Mouse (Mus musculus) lung, postnatal 0 days (tissue): Measurements from ENCODE around the gene Ppp6r2. TPM values are rescaled to one million over a fixed set of nuclear protein-coding genes. Genes with fewer than 3 reads are reported as not detected.
A peak's percentile ranks its signal among the peaks of the same experiment; 100 is the strongest.

Source experiments
- ATAC-seq: fragments of 200-750 bp; cut with Nextera tagmentation; 2 replicates; pipeline ENCODE4 v1.8.0; 2017; ENCODE audit warnings: moderate library complexity
- DNase-seq: peaks from one replicate; pipeline ENCODE4 v3.0.0-alpha.2; 2016; ENCODE audit warnings: low spot score
- H3K27ac ChIP-seq: fragments of 300-500 bp; sonication (generic); 2 replicates; pipeline ENCODE4 v1.5.1; 2014; ENCODE audit warnings: antibody characterized with exemption, mild to moderate bottlenecking, low read length, mixed read lengths
- H3K27me3 ChIP-seq: fragments of 300-500 bp; sonication (generic); replicated peaks from 2 replicates; pipeline ENCODE4 v1.6.1; 2014; ENCODE audit warnings: low read length, mixed read lengths; ENCODE audit not compliant: insufficient read depth
- H3K36me3 ChIP-seq: fragments of 300-500 bp; sonication (generic); 2 replicates; pipeline ENCODE4 v1.6.1; 2014; ENCODE audit warnings: low read length, mixed read lengths; ENCODE audit not compliant: insufficient read depth
- H3K4me1 ChIP-seq: fragments of 300-500 bp; sonication (generic); 2 replicates; pipeline ENCODE4 v1.6.1; 2014; ENCODE audit warnings: antibody characterized with exemption, low read depth, low read length, mixed read lengths; ENCODE audit not compliant: insufficient read depth
- H3K4me2 ChIP-seq: fragments of 300-500 bp; sonication (generic); replicated peaks from 2 replicates; pipeline ENCODE4 v1.6.1; 2014; ENCODE audit warnings: low read depth, mild to moderate bottlenecking, low read length, moderate library complexity, mixed read lengths
- H3K4me3 ChIP-seq: fragments of 300-500 bp; sonication (generic); 2 replicates; pipeline ENCODE4 v1.5.1; 2014; ENCODE audit warnings: low read depth, low read length
- H3K9ac ChIP-seq: fragments of 300-500 bp; sonication (generic); replicated peaks from 2 replicates; pipeline ENCODE4 v1.6.1; 2014; ENCODE audit warnings: low read depth, mild to moderate bottlenecking
- H3K9me3 ChIP-seq: fragments of 300-500 bp; sonication (generic); 2 replicates; pipeline ENCODE4 v1.6.1; 2016; ENCODE audit warnings: low read length, mixed read lengths
- CTCF ChIP-seq: IDR thresholded peaks from 2 replicates; pipeline ENCODE4 v1.5.1; 2016; ENCODE audit warnings: antibody characterized with exemption, mild to moderate bottlenecking
- EP300 ChIP-seq: IDR thresholded peaks from 2 replicates; pipeline ENCODE4 v1.6.1; 2016; ENCODE audit warnings: antibody characterized with exemption, mild to moderate bottlenecking, control low read depth
- WGBS: fragments of 180-500 bp; shearing (Covaris S2); extraction: QIAGEN DNeasy Blood & Tissue Kit; methylation state at CpG from one replicate; pipeline ENCODE4 v1.1.7; 2014; 5-methylcytosine and 5-hydroxymethylcytosine counted together
- polyA plus RNA-seq: library from polyadenylated mRNA; unstranded; fragments of >200 nt; fragmentation: Nextera tagmentation; extraction: Ambion mirVana; gene quantifications from 2 replicates; pipeline ENCODE4 v1.2.1, GENCODE M21; 2015

Ppp6r2 gene
- polyA plus RNA-seq, 1 experiment from 2014 or later = 22.7 TPM

- Histone ChIP-seq H3K27ac (peak overlapping the region; percentile 71), H3K9ac (no peak overlapping the region), H3K27me3 (no peaks in the 10 kb centered on the region), H3K4me2 (peak overlapping the region; percentile 81; the same call in 1 of the 2 replicates), H3K9me3 (no peaks in the 10 kb centered on the region), H3K4me3 (no peak overlapping the region), H3K4me1 (peaks cover 36% of the 10 kb centered on the region), H3K36me3 (no peaks in the 10 kb centered on the region)
- 43% methylated on average over 10 of the region's 10 CpGs for WGBS
- ATAC-seq (no peak), DNase-seq (peak; percentile 25)
- TF ChIP-seq CTCF (peak; percentile 34), EP300 (0 out of 2 replicates have a peak, but pooled peaks have one; percentile 21)
Observed at GRCm38 (mm10) chr15:89181561-89182270, 29.6 kb upstream of the Ppp6r2 start.

- Histone ChIP-seq H3K27ac (no peak overlapping the region), H3K4me2 (no peak overlapping the region), H3K4me1 (peaks cover 30% of the 10 kb centered on the region), H3K36me3 (no peaks in the 10 kb centered on the region), H3K4me3 (no peak overlapping the region), H3K27me3 (no peaks in the 10 kb centered on the region), H3K9ac (no peak overlapping the region), H3K9me3 (no peaks in the 10 kb centered on the region)
- ATAC-seq = 0 out of 2 replicates have a peak, but pooled peaks have one; percentile 2
- peak; percentile 82 for DNase-seq
- WGBS = 25% methylated on average over 6 of the region's 6 CpGs
- TF ChIP-seq CTCF (peak; percentile 65), EP300 (no peak)
Observed at GRCm38 (mm10) chr15:89182328-89182741, 29.0 kb upstream of the Ppp6r2 start.

GRCm38 (mm10) chr15:89182842-89183241 lies 28.5 kb upstream of the Ppp6r2 start:
- 76% methylated on average over 5 of the region's 5 CpGs for WGBS
- H3K9ac ChIP-seq = no peak overlapping the region
- H3K27ac ChIP-seq = no peak overlapping the region
- no peak for TF ChIP-seq EP300
- TF ChIP-seq CTCF = no peak
- no peaks in the 10 kb centered on the region for H3K36me3 ChIP-seq
- no peak overlapping the region for H3K4me3 ChIP-seq
- no peaks in the 10 kb centered on the region for H3K9me3 ChIP-seq
- no peak for DNase-seq
- H3K27me3 ChIP-seq = no peaks in the 10 kb centered on the region
- no peak overlapping the region for H3K4me2 ChIP-seq
- no peak for ATAC-seq
- peaks cover 24% of the 10 kb centered on the region for H3K4me1 ChIP-seq

- Histone ChIP-seq H3K36me3 (no peaks in the 10 kb centered on the region), H3K4me1 (peaks cover 10% of the 10 kb centered on the region), H3K4me3 (no peak overlapping the region), H3K27ac (no peak overlapping the region), H3K9me3 (no peaks in the 10 kb centered on the region), H3K4me2 (no peak overlapping the region), H3K9ac (no peak overlapping the region), H3K27me3 (no peaks in the 10 kb centered on the region)
- 62% methylated on average over 4 of the region's 5 CpGs for WGBS
- ATAC-seq (no peak), DNase-seq (no peak)
- TF ChIP-seq CTCF (no peak), EP300 (no peak)
Observed at GRCm38 (mm10) chr15:89184141-89184936, 27.0 kb upstream of the Ppp6r2 start.

GRCm38 (mm10) chr15:89184937-89185227 lies 26.5 kb upstream of the Ppp6r2 start:
- 81% methylated on average over 5 of the region's 5 CpGs for WGBS
- no peak for TF ChIP-seq CTCF
- TF ChIP-seq EP300 = no peak

GRCm38 (mm10) chr15:89195261-89195681 lies 16.1 kb upstream of the Ppp6r2 start:
- no peak overlapping the region for H3K9ac ChIP-seq
- DNase-seq = peak; percentile 34
- H3K4me2 ChIP-seq = peak overlapping the region; percentile 66
- no peaks in the 10 kb centered on the region for H3K27me3 ChIP-seq
- H3K4me3 ChIP-seq = peak overlapping the region; percentile 98; the same call in 1 of the 2 replicates
- no peak for TF ChIP-seq CTCF
- no peak for TF ChIP-seq EP300
- no peaks in the 10 kb centered on the region for H3K36me3 ChIP-seq
- WGBS = 54% methylated on average over 6 of the region's 6 CpGs
- peak overlapping the region; percentile 99 for H3K27ac ChIP-seq
- no peaks in the 10 kb centered on the region for H3K9me3 ChIP-seq
- no peak for ATAC-seq
- H3K4me1 ChIP-seq = no peaks in the 10 kb centered on the region

More at GRCm38 (mm10) chr15:89184937-89185227, 26.5 kb upstream of the Ppp6r2 start:
- no peaks in the 10 kb centered on the region for H3K9me3 ChIP-seq
- peaks cover 10% of the 10 kb centered on the region for H3K4me1 ChIP-seq
- H3K9ac ChIP-seq = no peak overlapping the region
- DNase-seq (no peak), ATAC-seq (no peak)
- H3K27ac ChIP-seq = no peak overlapping the region
- H3K4me3 ChIP-seq = no peak overlapping the region
- H3K27me3 ChIP-seq = no peaks in the 10 kb centered on the region
- no peak overlapping the region for H3K4me2 ChIP-seq
- no peaks in the 10 kb centered on the region for H3K36me3 ChIP-seq
